Mouse (Mus musculus) c-Kit-positive CD71-positive TER-119-positive erythroid progenitor cells, embryonic 14.5 days (primary cell): ENCODE measurements around the gene Olfr155.

Experiments used
- DNase-seq: peaks from one replicate; pipeline ENCODE4 v3.0.0-alpha.2; 2013; ENCODE audit warnings: low spot score

Olfr155 gene

DNA sequence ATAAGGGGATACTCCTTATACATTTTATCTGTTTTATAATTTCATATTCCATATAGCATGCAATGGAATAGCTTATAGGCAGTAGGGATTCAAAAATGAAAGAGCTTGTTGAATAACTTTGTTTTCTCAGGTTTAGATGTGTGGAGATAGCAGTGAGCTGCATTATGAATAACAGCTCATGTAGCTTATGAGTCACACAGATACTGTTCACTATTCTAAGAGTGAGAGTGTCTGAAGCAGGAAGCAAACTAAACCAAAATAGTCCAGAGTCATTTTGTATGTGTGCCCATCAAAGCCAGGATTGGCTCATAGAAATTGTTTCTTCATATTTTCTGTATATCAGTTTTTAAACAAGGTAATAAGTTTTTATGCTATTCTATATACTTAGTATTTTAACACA is 45.8 kb downstream of the Olfr155 start:
- DNase-seq, result no peak

DNA sequence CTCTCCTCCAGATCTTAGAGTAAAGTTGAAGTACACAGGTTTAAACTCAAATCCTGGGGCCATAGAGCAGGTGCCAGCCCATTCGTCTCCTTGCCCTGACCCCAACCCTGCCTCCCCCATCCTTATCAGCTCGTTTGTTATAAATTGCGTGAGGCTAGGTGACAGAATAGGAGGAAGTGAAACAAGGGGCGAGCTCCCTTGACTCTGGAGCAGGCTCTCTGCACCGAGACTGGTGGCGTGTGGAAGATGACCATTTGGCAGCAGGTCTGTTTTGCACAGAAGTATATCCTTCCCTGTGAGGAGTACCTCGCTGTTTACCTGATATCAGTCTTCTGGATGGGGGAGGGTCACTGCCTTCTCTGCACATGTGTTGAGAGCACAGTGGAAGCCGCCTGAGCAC is 47.8 kb downstream of the Olfr155 start:
- DNase-seq, result no peak

DNA sequence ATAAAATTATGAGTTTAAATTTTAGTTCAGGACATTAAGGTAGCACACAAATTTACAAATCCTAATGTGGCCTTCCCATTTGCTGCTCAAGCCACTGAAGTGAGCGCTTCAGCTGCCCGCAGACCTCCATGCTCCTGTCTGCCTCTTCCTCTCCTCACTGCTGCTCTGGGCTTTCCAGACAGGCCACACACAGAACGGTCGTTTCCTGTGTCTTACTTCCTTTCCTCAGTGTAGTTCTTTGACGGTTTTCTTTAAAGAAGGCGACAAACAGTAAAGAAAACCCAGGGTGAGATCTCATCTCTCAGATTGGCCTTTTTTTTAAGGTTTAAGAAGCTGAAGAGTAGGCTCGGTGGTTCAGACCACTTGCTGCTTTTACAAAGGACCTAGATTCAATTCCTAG is 52.3 kb downstream of the Olfr155 start:
- no peak for DNase-seq

DNA sequence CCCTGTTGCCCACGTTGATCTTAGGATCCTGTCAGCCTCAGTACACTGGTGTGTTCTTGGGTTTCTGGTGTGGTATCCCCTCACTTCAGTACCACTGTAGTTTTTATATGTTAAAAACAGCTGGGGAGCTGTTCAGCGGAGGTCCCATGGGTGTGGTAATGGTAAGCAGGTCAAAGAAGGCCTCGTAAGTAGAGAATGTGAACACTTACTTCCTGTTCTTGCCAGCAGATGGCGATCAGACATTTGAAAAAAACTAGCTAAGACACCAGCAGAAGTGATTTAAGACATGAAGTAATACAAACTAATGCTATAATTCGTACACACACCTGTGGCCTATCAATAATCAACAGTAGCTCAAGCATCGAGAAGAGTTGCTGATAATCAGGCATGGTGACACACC is 55.1 kb downstream of the Olfr155 start:
- peak; percentile 53 for DNase-seq
